Mouse (Mus musculus): ENCODE data around the gene Tshz3.

Tshz3 gene

GRCm38 (mm10) chr7:36697118-36697855 lies 631 bp upstream of the Tshz3 start:
- DNase-seq (ENCODE audit: low read depth, low spot score): peak; percentile 51

- DNase-seq (ENCODE audit: low read depth, low spot score): no peak
Observed at GRCm38 (mm10) chr7:36698589-36698946, 650 bp downstream of the Tshz3 start.

- peak; percentile 51 for DNase-seq (ENCODE audit: low read depth, low spot score)
Observed at GRCm38 (mm10) chr7:36699001-36699987, 1.4 kb downstream of the Tshz3 start.

GRCm38 (mm10) chr7:36706636-36707035 lies 8.7 kb downstream of the Tshz3 start:
- no peak for DNase-seq (ENCODE audit: low read depth, low spot score)

GRCm38 (mm10) chr7:36707266-36707665 lies 9.3 kb downstream of the Tshz3 start:
- DNase-seq (ENCODE audit: low read depth, low spot score): no peak

- DNase-seq (ENCODE audit: low read depth, low spot score): peak; percentile 75
Observed at GRCm38 (mm10) chr7:36707681-36708350, 9.9 kb downstream of the Tshz3 start.

GRCm38 (mm10) chr7:36708823-36709222 lies 10.9 kb downstream of the Tshz3 start:
- DNase-seq (ENCODE audit: low read depth, low spot score): no peak

GRCm38 (mm10) chr7:36709239-36709638 lies 11.3 kb downstream of the Tshz3 start:
- DNase-seq (ENCODE audit: low read depth, low spot score): peak; percentile 62

GRCm38 (mm10) chr7:36709974-36710373 lies 12.1 kb downstream of the Tshz3 start:
- DNase-seq (ENCODE audit: low read depth, low spot score): no peak

GRCm38 (mm10) chr7:36710387-36710786 lies 12.5 kb downstream of the Tshz3 start:
- DNase-seq (ENCODE audit: low read depth, low spot score): no peak

GRCm38 (mm10) chr7:36711766-36712165 lies 13.8 kb downstream of the Tshz3 start:
- DNase-seq (ENCODE audit: low read depth, low spot score): peak; percentile 72

- no peak for DNase-seq (ENCODE audit: low read depth, low spot score)
Observed at GRCm38 (mm10) chr7:36714323-36714722, 16.4 kb downstream of the Tshz3 start.

GRCm38 (mm10) chr7:36717192-36717591 lies 19.3 kb downstream of the Tshz3 start:
- peak; percentile 76 for DNase-seq (ENCODE audit: low read depth, low spot score)

GRCm38 (mm10) chr7:36720830-36721229 lies 22.9 kb downstream of the Tshz3 start:
- peak; percentile 60 for DNase-seq (ENCODE audit: low read depth, low spot score)

- peak; percentile 64 for DNase-seq (ENCODE audit: low read depth, low spot score)
Observed at GRCm38 (mm10) chr7:36736303-36737050, 38.6 kb downstream of the Tshz3 start.

- DNase-seq (ENCODE audit: low read depth, low spot score): no peak
Observed at GRCm38 (mm10) chr7:36751480-36751879, 53.6 kb downstream of the Tshz3 start.

GRCm38 (mm10) chr7:36767501-36768092 lies 69.7 kb downstream of the Tshz3 start:
- DNase-seq (ENCODE audit: low read depth, low spot score): no peak

- no peak for DNase-seq (ENCODE audit: low read depth, low spot score)
Observed at GRCm38 (mm10) chr7:36773086-36773485, 75.2 kb downstream of the Tshz3 start.

- DNase-seq (ENCODE audit: low read depth, low spot score): peak; percentile 21
Observed at GRCm38 (mm10) chr7:36776956-36777355, 79.0 kb downstream of the Tshz3 start.

- no peak for DNase-seq (ENCODE audit: low read depth, low spot score)
Observed at GRCm38 (mm10) chr7:36778456-36778855, 80.5 kb downstream of the Tshz3 start.

- DNase-seq (ENCODE audit: low read depth, low spot score): no peak
Observed at GRCm38 (mm10) chr7:36784243-36784773, 86.4 kb downstream of the Tshz3 start.
